Mouse (Mus musculus): ENCODE measurements at regions not wholly inside any gene's neighbourhood (a gene's known extent, or its start where the extent isn't known, plus 50 kb on each side); places are given as distances from the start of the nearest gene placed in this dataset.

DNA sequence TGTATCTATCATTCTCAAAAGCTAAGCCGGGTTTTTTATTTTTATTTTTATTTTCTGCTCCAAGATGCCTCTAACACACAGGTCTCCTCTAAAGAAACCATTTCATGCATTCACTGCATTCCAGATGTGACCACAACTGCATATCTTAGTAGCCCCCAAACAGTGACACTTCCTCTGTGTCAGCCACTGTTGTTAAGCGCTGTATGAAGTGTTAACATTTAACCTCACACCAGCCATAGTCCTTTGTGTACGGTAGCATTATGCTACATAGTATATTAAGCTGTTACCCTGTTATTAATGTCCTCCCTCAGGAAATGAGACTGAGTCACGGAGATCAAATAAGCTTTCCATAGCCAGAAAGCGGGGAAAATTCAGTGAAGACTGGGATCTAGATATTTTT lies 79.2 kb upstream of the Tnfsf11 start:
- no peak overlapping the region for H3K27ac ChIP-seq (ENCODE audit: low read depth)
- H3K9ac ChIP-seq (replicated peaks; ENCODE audit: low read depth, low read length) = no peak overlapping the region
- H3K4me2 ChIP-seq (ENCODE audit: low read depth, low read length) = no peak overlapping the region
- no peak overlapping the region for H3K4me3 ChIP-seq (ENCODE audit: low read depth, low read length)
- ATAC-seq (ENCODE audit: insufficient read depth, low read depth) (no peak), DNase-seq (ENCODE audit: low spot score) (no peak)
- H3K27me3 ChIP-seq (ENCODE audit: control insufficient read depth, insufficient read depth, low read length) = no peaks in the 10 kb centered on the region
- WGBS = 69% methylated on average over 5 of the region's 5 CpGs
- H3K9me3 ChIP-seq (replicated peaks; ENCODE audit: control insufficient read depth, low read length) = no peaks in the 10 kb centered on the region
- no peaks in the 10 kb centered on the region for H3K36me3 ChIP-seq (replicated peaks; ENCODE audit: control insufficient read depth, insufficient read depth, low read length)
- TF ChIP-seq CTCF (IDR thresholded peaks at IDR 0.05; ENCODE audit: low read depth) = no peak
- TF ChIP-seq EP300 (IDR thresholded peaks at IDR 0.05; ENCODE audit: low read depth) = no peak
- H3K4me1 ChIP-seq (ENCODE audit: control insufficient read depth, insufficient read depth) = 0 out of 2 replicates have a peak, but pooled peaks cover 8% of the 10 kb centered on the region

DNA sequence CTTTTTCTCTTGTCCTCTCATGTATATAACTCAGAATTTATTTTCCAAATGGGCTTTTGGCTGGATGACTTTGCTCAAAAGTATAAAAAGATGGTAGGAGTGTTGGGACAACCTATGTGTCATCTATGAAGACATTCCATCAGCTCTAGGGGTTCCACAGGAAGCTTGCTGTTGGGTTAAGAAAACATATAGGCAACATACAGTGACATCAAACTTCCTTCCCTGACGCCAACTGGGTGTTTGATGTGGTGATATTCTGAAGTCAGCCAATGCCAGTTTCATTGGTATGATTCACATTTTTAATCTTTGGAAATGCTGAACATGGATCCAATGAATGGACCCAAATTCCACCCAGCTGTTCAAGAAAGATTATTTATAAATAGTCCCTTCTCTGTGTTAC lies 76.5 kb upstream of the Tnfsf11 start:
- H3K36me3 ChIP-seq (replicated peaks; ENCODE audit: control insufficient read depth, insufficient read depth, low read length) = no peaks in the 10 kb centered on the region
- no peaks in the 10 kb centered on the region for H3K27me3 ChIP-seq (ENCODE audit: control insufficient read depth, insufficient read depth, low read length)
- no peak overlapping the region for H3K9ac ChIP-seq (replicated peaks; ENCODE audit: low read depth, low read length)
- no peak overlapping the region for H3K4me3 ChIP-seq (ENCODE audit: low read depth, low read length)
- no peak for DNase-seq (ENCODE audit: low spot score)
- 79% methylated on average over 1 of the region's 1 CpGs for whole genome bisulfite sequencing
- no peak for ATAC-seq (ENCODE audit: insufficient read depth, low read depth)
- 0 out of 2 replicates have a peak, but pooled peaks cover 8% of the 10 kb centered on the region for H3K4me1 ChIP-seq (ENCODE audit: control insufficient read depth, insufficient read depth)
- TF ChIP-seq EP300 (IDR thresholded peaks at IDR 0.05; ENCODE audit: low read depth) = no peak
- no peak for TF ChIP-seq CTCF (IDR thresholded peaks at IDR 0.05; ENCODE audit: low read depth)
- H3K9me3 ChIP-seq (replicated peaks; ENCODE audit: control insufficient read depth, low read length) = no peaks in the 10 kb centered on the region
- no peak overlapping the region for H3K27ac ChIP-seq (ENCODE audit: low read depth)
- no peak overlapping the region for H3K4me2 ChIP-seq (ENCODE audit: low read depth, low read length)

DNA sequence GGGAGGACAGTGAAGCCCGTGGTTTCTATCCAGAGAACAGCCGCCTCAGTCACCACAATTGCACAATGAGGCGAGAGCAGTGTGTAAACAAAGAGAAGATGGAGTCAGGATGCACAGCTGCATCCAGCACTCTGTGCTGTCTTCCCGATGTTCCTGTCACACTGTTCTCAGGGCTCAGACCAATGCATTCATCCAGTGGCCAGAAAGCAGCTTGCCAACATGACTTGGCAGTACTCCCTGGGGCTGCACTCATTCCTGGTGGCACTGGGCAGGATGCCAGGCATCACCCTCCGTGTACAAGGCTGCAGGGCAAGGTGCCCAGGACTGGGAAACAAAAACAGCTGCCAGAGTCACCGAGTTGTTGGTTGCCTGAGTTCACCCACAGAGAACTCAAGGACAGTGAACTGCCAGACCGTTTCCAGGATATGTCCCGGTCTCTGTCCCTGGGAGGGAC lies 75.4 kb upstream of the Tnfsf11 start:
- Histone ChIP-seq H3K9me3 (replicated peaks; ENCODE audit: control insufficient read depth, low read length) (no peaks in the 10 kb centered on the region), H3K36me3 (replicated peaks; ENCODE audit: control insufficient read depth, insufficient read depth, low read length) (no peaks in the 10 kb centered on the region), H3K9ac (replicated peaks; ENCODE audit: low read depth, low read length) (no peak overlapping the region), H3K27me3 (ENCODE audit: control insufficient read depth, insufficient read depth, low read length) (no peaks in the 10 kb centered on the region), H3K4me2 (ENCODE audit: low read depth, low read length) (no peak overlapping the region), H3K4me3 (ENCODE audit: low read depth, low read length) (no peak overlapping the region), H3K27ac (ENCODE audit: low read depth) (peak overlapping the region; percentile 86), H3K4me1 (ENCODE audit: control insufficient read depth, insufficient read depth) (0 out of 2 replicates have a peak, but pooled peaks cover 8% of the 10 kb centered on the region)
- TF ChIP-seq CTCF (IDR thresholded peaks at IDR 0.05; ENCODE audit: low read depth) (no peak), EP300 (IDR thresholded peaks at IDR 0.05; ENCODE audit: low read depth) (no peak)
- WGBS = 29% methylated on average over 8 of the region's 8 CpGs
- DNase-seq (ENCODE audit: low spot score) (peak; percentile 93), ATAC-seq (ENCODE audit: insufficient read depth, low read depth) (peak; percentile 99)

DNA sequence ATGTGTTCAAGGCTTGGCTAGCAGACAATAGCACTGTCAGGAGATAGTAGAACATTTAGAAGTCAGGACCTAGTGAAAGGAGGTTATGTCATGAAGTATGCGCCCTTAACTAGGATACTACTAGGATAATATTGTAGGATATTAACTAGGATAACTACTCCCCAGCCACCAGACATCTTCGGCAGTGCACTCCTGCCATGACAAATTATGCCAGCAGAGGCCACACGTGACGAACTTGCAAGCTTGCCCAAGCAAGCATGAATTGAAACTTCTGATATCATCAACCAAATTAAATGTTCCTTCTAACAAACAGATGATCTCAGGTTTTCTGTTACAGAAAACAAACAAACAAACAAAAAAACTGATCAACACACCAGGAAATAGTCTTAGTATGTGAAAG lies 72.2 kb upstream of the Tnfsf11 start:
- 74% methylated on average over 4 of the region's 4 CpGs for WGBS
- H3K4me1 ChIP-seq (ENCODE audit: control insufficient read depth, insufficient read depth) = 0 out of 2 replicates have a peak, but pooled peaks cover 8% of the 10 kb centered on the region
- no peak overlapping the region for H3K4me2 ChIP-seq (ENCODE audit: low read depth, low read length)
- H3K9ac ChIP-seq (replicated peaks; ENCODE audit: low read depth, low read length) = no peak overlapping the region
- no peaks in the 10 kb centered on the region for H3K36me3 ChIP-seq (replicated peaks; ENCODE audit: control insufficient read depth, insufficient read depth, low read length)
- DNase-seq (ENCODE audit: low spot score) (no peak), ATAC-seq (ENCODE audit: insufficient read depth, low read depth) (no peak)
- H3K9me3 ChIP-seq (replicated peaks; ENCODE audit: control insufficient read depth, low read length) = no peaks in the 10 kb centered on the region
- no peak overlapping the region for H3K27ac ChIP-seq (ENCODE audit: low read depth)
- TF ChIP-seq CTCF (IDR thresholded peaks at IDR 0.05; ENCODE audit: low read depth) = no peak
- TF ChIP-seq EP300 (IDR thresholded peaks at IDR 0.05; ENCODE audit: low read depth) = no peak
- H3K4me3 ChIP-seq (ENCODE audit: low read depth, low read length) = no peak overlapping the region
- H3K27me3 ChIP-seq (ENCODE audit: control insufficient read depth, insufficient read depth, low read length) = no peaks in the 10 kb centered on the region

DNA sequence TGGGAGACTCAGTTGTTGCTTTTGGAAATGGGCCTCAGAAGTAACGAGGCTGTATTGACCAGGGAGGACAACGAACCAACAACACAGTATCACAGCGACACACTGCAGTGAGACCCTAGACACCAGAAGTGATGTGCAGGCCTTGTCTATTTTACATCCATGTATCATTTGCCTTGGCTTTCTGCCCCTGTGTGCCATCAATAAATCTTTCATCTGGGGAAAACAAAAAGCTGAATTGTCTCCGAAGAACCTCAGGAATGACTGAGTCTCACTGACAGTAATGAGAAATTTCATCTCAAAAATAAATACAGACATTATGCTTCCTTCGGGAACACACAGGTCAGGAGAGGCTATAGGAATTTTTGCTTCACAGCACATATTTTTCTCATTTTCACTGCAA lies 68.7 kb upstream of the Tnfsf11 start:
- no peak overlapping the region for H3K27ac ChIP-seq (ENCODE audit: low read depth)
- no peaks in the 10 kb centered on the region for H3K9me3 ChIP-seq (replicated peaks; ENCODE audit: control insufficient read depth, low read length)
- H3K4me1 ChIP-seq (ENCODE audit: control insufficient read depth, insufficient read depth) = no peaks in the 10 kb centered on the region
- no peak overlapping the region for H3K4me2 ChIP-seq (ENCODE audit: low read depth, low read length)
- no peak overlapping the region for H3K4me3 ChIP-seq (ENCODE audit: low read depth, low read length)
- 84% methylated on average over 5 of the region's 5 CpGs for WGBS
- no peaks in the 10 kb centered on the region for H3K36me3 ChIP-seq (replicated peaks; ENCODE audit: control insufficient read depth, insufficient read depth, low read length)
- no peak for DNase-seq (ENCODE audit: low spot score)
- H3K27me3 ChIP-seq (ENCODE audit: control insufficient read depth, insufficient read depth, low read length) = no peaks in the 10 kb centered on the region
- TF ChIP-seq EP300 (IDR thresholded peaks at IDR 0.05; ENCODE audit: low read depth) (no peak), CTCF (IDR thresholded peaks at IDR 0.05; ENCODE audit: low read depth) (no peak)
- H3K9ac ChIP-seq (replicated peaks; ENCODE audit: low read depth, low read length) = no peak overlapping the region
- no peak for ATAC-seq (ENCODE audit: insufficient read depth, low read depth)

DNA sequence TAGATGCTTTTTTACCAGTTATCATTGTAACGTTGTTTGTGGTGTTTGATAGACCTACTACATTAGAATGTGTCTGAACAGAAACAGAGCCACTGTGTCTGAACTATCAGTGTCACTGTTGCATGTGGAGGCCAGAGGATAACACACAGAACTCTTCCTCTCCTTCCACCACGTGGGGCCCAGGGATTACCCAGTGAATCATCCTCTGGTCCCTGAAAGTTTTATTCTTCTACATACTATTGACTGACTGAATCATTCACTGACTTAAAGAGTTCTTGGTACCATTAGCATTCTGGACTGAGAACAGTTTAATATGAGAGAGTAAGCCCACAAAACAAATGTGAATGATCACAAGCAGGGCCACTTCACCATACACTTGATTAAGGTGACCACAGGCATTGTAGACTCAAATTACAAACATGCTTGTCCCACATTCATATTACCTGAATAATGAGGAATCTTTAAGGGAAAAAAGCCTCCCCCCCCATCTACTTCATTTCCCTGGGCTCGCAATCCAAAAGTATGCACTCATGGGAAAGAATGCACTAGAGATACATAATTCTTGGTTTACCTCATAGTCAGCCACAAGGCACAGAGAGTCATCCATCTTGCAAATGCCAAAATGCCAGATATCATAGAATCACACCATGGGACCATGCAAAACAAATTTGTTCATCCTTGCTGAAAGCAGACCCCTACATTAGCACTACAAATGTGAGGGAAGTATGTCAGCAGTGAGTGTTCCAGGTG lies 68.1 kb upstream of the Tnfsf11 start:
- ATAC-seq (ENCODE audit: insufficient read depth, low read depth) = no peak
- 80% methylated on average over 3 of the region's 3 CpGs for WGBS
- Histone ChIP-seq H3K9me3 (replicated peaks; ENCODE audit: control insufficient read depth, low read length) (no peaks in the 10 kb centered on the region), H3K36me3 (replicated peaks; ENCODE audit: control insufficient read depth, insufficient read depth, low read length) (no peaks in the 10 kb centered on the region), H3K4me1 (ENCODE audit: control insufficient read depth, insufficient read depth) (no peaks in the 10 kb centered on the region), H3K27ac (ENCODE audit: low read depth) (no peak overlapping the region), H3K27me3 (ENCODE audit: control insufficient read depth, insufficient read depth, low read length) (no peaks in the 10 kb centered on the region), H3K9ac (replicated peaks; ENCODE audit: low read depth, low read length) (no peak overlapping the region), H3K4me3 (ENCODE audit: low read depth, low read length) (no peak overlapping the region), H3K4me2 (ENCODE audit: low read depth, low read length) (no peak overlapping the region)
- TF ChIP-seq CTCF (IDR thresholded peaks at IDR 0.05; ENCODE audit: low read depth) (no peak), EP300 (IDR thresholded peaks at IDR 0.05; ENCODE audit: low read depth) (no peak)
- no peak for DNase-seq (ENCODE audit: low spot score)
